Mouse (Mus musculus): ENCODE measurements around the gene Adora1.

GRCm38 (mm10) chr1:134219608-134220007, 15.6 kb downstream of the Adora1 start:
- TF ChIP-seq CTCF (IDR thresholded peaks at IDR 0.05; ENCODE audit: low read depth, low read length): no peak
- no peak for TF ChIP-seq POLR2A (IDR thresholded peaks at IDR 0.05; ENCODE audit: borderline replicate concordance, low read depth, low read length)

Data from bone marrow macrophage, adult 2 months (primary cell).